Mouse (Mus musculus) liver, adult 2 months (tissue): ENCODE data around the gene Cyp2d10. TPM values are rescaled to one million over a fixed set of nuclear protein-coding genes. Genes with fewer than 3 reads are reported as not detected.
"Not testable (repeated sequence)": the region's sequence is repeated elsewhere in the genome, so short reads cannot be mapped to it uniquely, and the experiment has no call there.

Experiments used
- DNase-seq: peaks from one replicate; pipeline ENCODE4 v3.0.0-alpha.2; 2011; ENCODE audit warnings: low read depth, low spot score; ENCODE audit errors: extremely low read depth
- H3K27ac ChIP-seq: fragments of 200-500 bp; replicated peaks from 2 replicates; pipeline ENCODE4 v1.5.1; 2012; ENCODE audit warnings: low read depth, mild to moderate bottlenecking, control low read depth, inconsistent platforms, low read length; ENCODE audit not compliant: insufficient read depth
- H3K27me3 ChIP-seq: fragments of 200-500 bp; 2 replicates; pipeline ENCODE4 v1.6.1; 2012; ENCODE audit warnings: mild to moderate bottlenecking, moderate library complexity, low read length, inconsistent platforms; ENCODE audit not compliant: control insufficient read depth, insufficient read depth
- H3K36me3 ChIP-seq: fragments of 200-500 bp; 2 replicates; pipeline ENCODE4 v1.6.1; 2012; ENCODE audit warnings: low read length, inconsistent platforms; ENCODE audit not compliant: control insufficient read depth, insufficient read depth
- H3K4me1 ChIP-seq: fragments of 200-500 bp; 2 replicates; pipeline ENCODE4 v1.6.1; 2011; ENCODE audit warnings: low read length; ENCODE audit not compliant: control insufficient read depth, insufficient read depth
- H3K4me3 ChIP-seq: fragments of 200-500 bp; 2 replicates; pipeline ENCODE4 v1.5.1; 2011; ENCODE audit warnings: low read depth, mild to moderate bottlenecking, control low read depth, low read length, moderate library complexity; ENCODE audit not compliant: insufficient read depth
- H3K79me2 ChIP-seq: fragments of 200-500 bp; 2 replicates; pipeline ENCODE4 v1.6.1; 2012; ENCODE audit warnings: inconsistent platforms, mild to moderate bottlenecking, low read length, moderate library complexity; ENCODE audit not compliant: control insufficient read depth, insufficient read depth
- H3K9ac ChIP-seq: fragments of 200-500 bp; 2 replicates; pipeline ENCODE4 v1.6.1; 2012; ENCODE audit warnings: low read depth, mild to moderate bottlenecking, control low read depth, inconsistent platforms, low read length
- CTCF ChIP-seq: fragments of 200-500 bp; IDR thresholded peaks from 2 replicates; pipeline ENCODE4 v1.5.1; 2011; ENCODE audit warnings: low read depth, low read length, control low read depth
- POLR2A ChIP-seq: fragments of 200-500 bp; IDR thresholded peaks from 2 replicates; pipeline ENCODE4 v1.6.1; 2011; ENCODE audit warnings: low read length, control low read depth; ENCODE audit not compliant: insufficient read depth; ENCODE audit errors: extremely low read depth
- WGBS: fragments of 180-500 bp; shearing (Covaris S2); methylation state at CpG from one replicate; pipeline ENCODE4 v1.1.7; 2018; 5-methylcytosine and 5-hydroxymethylcytosine counted together
- polyA plus RNA-seq: library from polyadenylated mRNA; depleted of rRNA; stranded (reverse); fragments of >200 nt; gene quantifications from 2 replicates; pipeline ENCODE4 v1.2.3, GENCODE M21; 2012
- total RNA-seq: library from RNA; depleted of rRNA; stranded (reverse); fragments of >200 nt; gene quantifications from 2 replicates; pipeline ENCODE4 v1.2.3, GENCODE M21; 2014

Gene Cyp2d10
- total and polyA plus RNA-seq, 2 experiments, result 912 to 1,823 TPM

DNA sequence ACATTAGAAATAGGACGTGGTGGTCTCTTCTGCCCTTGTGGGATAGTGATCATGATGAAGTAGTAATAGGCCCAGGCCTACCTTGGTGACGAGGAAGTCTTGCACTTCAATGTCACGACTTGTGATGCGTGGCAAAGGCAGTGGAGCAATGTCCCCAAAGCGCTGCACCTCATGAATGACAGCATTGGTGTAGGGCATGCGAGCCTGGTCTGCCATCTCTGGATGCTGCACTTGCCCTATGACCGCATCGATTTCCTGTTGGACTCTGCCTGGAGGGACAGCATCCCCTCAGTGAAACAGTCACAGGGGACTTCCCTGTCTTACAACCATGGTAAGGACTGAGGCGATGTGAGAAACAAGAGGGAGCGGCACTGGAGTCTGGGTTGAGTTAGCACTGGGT lies 17.1 kb downstream of the Cyp2d10 start:
- H3K4me3 ChIP-seq, H3K27me3 ChIP-seq, H3K27ac ChIP-seq, H3K36me3 ChIP-seq, H3K79me2 ChIP-seq, H3K9ac ChIP-seq, DNase-seq: not testable (repeated sequence)
- H3K4me1 ChIP-seq, result peaks cover 24% of the 10 kb centered on the region
- WGBS, result 85% methylated on average over 10 of the region's 10 CpGs

DNA sequence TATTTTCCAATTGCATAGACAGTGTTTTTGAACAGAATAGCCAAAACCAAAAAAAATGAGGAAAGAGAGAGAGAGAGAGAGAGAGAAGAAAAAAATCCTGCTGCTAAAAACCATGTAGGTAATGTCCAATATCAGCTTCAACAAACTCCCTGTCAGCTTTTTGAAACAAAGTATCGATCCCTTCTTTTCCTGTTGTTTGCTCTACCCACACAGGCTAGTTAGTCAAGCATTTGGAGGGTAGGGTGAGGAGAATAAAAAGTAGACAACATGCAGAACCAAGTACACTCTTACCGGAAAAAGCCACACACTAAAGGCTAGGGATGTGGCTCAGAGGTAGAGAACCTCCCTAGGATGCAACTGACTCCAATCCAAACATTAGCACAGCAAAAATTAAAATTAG lies 21.3 kb downstream of the Cyp2d10 start:
- Histone ChIP-seq H3K4me1 (peaks cover 15% of the 10 kb centered on the region), H3K36me3 (no peaks in the 10 kb centered on the region), H3K27ac (peak overlapping the region; percentile 76), H3K4me3 (no peak overlapping the region), H3K79me2 (no peaks in the 10 kb centered on the region), H3K9ac (no peak overlapping the region), H3K27me3 (no peaks in the 10 kb centered on the region)
- DNase-seq, result peak; percentile 79
- WGBS, result 28% methylated on average over 2 of the region's 2 CpGs
- no peak for TF ChIP-seq POLR2A
- TF ChIP-seq CTCF, result no peak

DNA sequence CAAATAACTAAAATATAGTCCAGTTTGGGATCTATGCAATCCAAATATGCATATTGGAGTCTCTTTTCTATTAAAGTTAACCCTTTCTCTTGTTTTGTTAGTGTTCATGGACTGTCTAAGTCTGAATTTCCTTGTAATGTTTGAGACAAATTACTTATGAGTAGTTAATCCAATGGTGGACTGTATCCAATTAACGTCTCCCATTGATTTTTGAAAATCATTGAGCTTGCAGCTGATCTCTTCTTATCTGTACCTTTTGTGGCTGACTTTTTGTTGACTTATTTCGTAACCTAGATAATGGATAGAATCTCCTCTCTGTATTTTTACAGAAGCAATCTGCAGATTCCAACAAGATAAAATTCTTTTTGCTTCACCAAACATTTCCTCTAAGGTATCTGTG lies 24.6 kb downstream of the Cyp2d10 start:
- H3K9ac ChIP-seq, result no peak overlapping the region
- 33% methylated on average over 2 of the region's 2 CpGs for WGBS
- H3K4me3 ChIP-seq, result no peak overlapping the region
- H3K36me3 ChIP-seq, result no peaks in the 10 kb centered on the region
- H3K27ac ChIP-seq, result no peak overlapping the region
- peaks cover 8% of the 10 kb centered on the region; the same call in 1 of the 2 replicates for H3K79me2 ChIP-seq
- peaks cover 22% of the 10 kb centered on the region for H3K4me1 ChIP-seq
- peak; percentile 94 for DNase-seq
- no peaks in the 10 kb centered on the region for H3K27me3 ChIP-seq
- TF ChIP-seq CTCF, result no peak
- TF ChIP-seq POLR2A, result no peak

DNA sequence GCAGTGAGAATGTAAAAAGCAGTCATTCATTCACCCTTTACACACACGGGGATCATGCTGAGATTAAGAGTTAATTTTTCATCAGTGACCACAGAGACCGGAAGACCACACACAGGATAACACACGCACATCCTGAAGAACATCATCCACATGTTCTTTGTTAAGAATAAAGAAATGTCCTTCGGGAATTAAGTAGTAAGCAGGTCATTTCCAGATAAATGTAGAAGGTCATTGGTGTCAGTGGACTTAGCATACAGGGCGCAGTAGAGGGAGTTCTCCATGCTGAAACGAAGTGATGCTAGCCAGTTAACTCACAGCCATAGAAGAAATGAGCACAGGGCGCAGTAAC lies 26.3 kb downstream of the Cyp2d10 start:
- peak overlapping the region; percentile 75 for H3K9ac ChIP-seq
- H3K4me3 ChIP-seq, result peak overlapping the region; percentile 92
- peak overlapping the region; percentile 99 for H3K27ac ChIP-seq
- H3K4me1 ChIP-seq, result peaks cover 28% of the 10 kb centered on the region
- WGBS, result 17% methylated on average over 7 of the region's 7 CpGs
- peaks cover 3% of the 10 kb centered on the region for H3K36me3 ChIP-seq
- H3K27me3 ChIP-seq, result no peaks in the 10 kb centered on the region
- peaks cover 11% of the 10 kb centered on the region; the same call in 1 of the 2 replicates for H3K79me2 ChIP-seq
- DNase-seq, result no peak
- TF ChIP-seq CTCF (no peak), POLR2A (no peak)

DNA sequence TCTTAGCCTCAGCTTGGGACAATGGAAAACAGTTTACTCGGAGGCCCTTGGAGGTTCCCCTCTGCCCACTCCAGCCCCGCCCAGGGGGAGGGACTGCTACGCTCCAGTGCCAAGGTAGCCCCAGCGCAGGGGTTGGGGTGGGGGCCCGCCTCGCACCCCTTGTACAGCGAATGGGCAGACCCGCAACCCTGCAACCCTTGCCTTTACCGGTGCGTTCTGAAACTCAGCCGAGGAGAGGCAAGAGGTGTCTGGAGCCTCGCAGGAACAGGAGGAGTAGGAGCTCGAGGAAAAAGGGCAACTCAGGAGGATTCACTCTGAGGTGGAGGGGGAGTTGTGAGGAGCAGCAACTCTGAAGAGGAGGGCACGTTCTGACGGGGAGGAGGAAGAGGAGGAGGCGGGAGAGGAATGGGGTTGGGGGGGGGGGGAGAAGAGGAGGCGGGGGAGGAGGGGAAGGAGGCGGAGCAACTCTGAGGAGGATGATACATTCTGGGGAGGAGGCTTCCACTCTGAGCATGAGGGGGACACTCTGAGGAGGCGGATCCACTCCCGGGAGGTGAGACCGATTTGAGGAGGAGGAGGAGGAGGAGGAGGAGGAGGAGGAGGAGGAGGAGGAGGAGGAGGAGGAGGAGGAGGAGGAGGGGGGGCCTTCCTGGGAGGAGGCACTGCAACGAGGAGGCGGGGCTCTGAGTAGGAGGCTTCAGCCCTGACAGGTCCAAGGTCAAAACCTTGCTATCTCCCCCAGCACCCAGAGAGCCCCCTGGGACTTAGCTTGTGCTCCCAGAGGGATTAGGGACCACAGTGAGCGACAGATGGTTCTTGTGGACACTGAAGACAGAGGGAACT lies 26.9 kb downstream of the Cyp2d10 start, which contains the start of gene Cyp2d22:
Gene Cyp2d22 (minus strand): TSS at position 390 of the 843 bp plus-strand sequence.
- DNase-seq, result peak; percentile 91
- peaks cover 11% of the 10 kb centered on the region; the same call in 1 of the 2 replicates for H3K79me2 ChIP-seq
- peak within 1 kb of the TSS; percentile 99 for H3K9ac ChIP-seq
- H3K27me3 ChIP-seq, result no peaks in the 10 kb centered on the region
- H3K4me1 ChIP-seq, result peaks cover 28% of the 10 kb centered on the region
- H3K36me3 ChIP-seq, result peaks cover 9% of the 10 kb centered on the region
- TF ChIP-seq CTCF, result no peak
- TF ChIP-seq POLR2A, result peak; percentile 59; the same call in 1 of the 2 replicates
- WGBS, result under 1% methylated on average over 18 of the region's 24 CpGs
- H3K4me3 ChIP-seq, result peak within 1 kb of the TSS; percentile 92
- H3K27ac ChIP-seq, result peak within 1 kb of the TSS; percentile 100

DNA sequence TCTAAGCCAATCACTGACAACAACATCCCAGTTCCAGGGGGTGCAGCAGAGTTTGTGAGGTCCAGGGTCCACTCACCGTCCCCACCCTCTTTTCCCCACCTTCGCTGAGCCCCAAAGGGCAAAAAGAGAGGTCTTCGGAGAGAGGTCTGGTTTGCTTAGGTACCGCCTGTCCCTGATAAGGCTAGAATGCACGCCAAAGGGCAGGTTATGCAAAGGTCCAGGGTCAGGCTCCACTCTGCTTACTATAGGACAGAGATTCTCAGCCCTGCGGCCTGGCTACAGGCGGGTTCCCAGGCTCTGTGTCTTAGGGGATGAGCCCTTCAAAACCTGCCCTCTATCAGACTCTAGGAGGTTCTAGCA lies 27.5 kb downstream of the Cyp2d10 start:
- TF ChIP-seq POLR2A (peak; percentile 55; the same call in 1 of the 2 replicates), CTCF (no peak)
- 6% methylated on average over 7 of the region's 7 CpGs for WGBS
- peaks cover 28% of the 10 kb centered on the region for H3K4me1 ChIP-seq
- peak overlapping the region; percentile 100 for H3K27ac ChIP-seq
- H3K27me3 ChIP-seq, result no peaks in the 10 kb centered on the region
- H3K79me2 ChIP-seq, result peaks cover 11% of the 10 kb centered on the region; the same call in 1 of the 2 replicates
- peaks cover 13% of the 10 kb centered on the region for H3K36me3 ChIP-seq
- DNase-seq, result peak; percentile 98
- peak overlapping the region; percentile 92 for H3K4me3 ChIP-seq
- H3K9ac ChIP-seq, result peak overlapping the region; percentile 99
